Mouse (Mus musculus) kidney, adult 2 months (tissue): Measurements from ENCODE around the gene Fbxw20.

Experiments used
- CTCF ChIP-seq: fragments of 200-500 bp; conservative IDR thresholded peaks from 2 replicates; pipeline ENCODE4 v1.5.1; 2011; ENCODE audit warnings: low read depth, mild to moderate bottlenecking, control low read depth, low read length, moderate library complexity, mixed read lengths; ENCODE audit not compliant: insufficient read depth, insufficient read length
- POLR2A ChIP-seq: fragments of 200-500 bp; IDR thresholded peaks from one replicate; pipeline ENCODE4 v1.6.1; 2011; ENCODE audit warnings: low read depth, low read length, control low read depth

DNA sequence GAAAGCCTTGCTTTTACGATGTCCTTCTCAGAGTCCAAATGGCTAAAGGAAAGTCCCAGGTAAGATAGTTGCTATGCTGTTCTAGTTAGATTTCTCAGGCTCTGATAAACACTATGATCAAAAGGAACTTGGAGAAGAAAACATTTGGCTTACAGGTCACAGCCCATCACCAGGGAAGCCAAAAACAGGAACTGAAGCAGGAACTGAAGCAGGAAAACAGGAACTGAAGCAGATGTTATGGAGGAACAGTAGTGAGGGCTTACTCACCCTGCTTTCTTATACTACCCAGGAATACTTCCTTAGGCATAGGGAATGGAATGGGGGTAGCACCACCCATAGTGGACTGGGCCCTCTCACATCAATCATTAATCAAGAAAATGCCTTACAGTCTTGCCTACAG lies 34.2 kb downstream of the Fbxw20 start:
- no peak for TF ChIP-seq POLR2A
- TF ChIP-seq CTCF = no peak
